Mouse (Mus musculus) testis, adult 2 months (tissue): Measurements from ENCODE around the gene Ak2. TPM values are rescaled to one million over a fixed set of nuclear protein-coding genes. Genes with fewer than 3 reads are reported as not detected.
A peak's percentile ranks its signal among the peaks of the same experiment; 100 is the strongest.

Experiments used
- H3K27ac ChIP-seq: fragments of 200-500 bp; 2 replicates; pipeline ENCODE4 v1.5.1; 2012; ENCODE audit warnings: low read depth, low read length; ENCODE audit not compliant: control insufficient read depth, insufficient read depth
- H3K27me3 ChIP-seq: fragments of 200-500 bp; 2 replicates; pipeline ENCODE4 v1.6.1; 2012; ENCODE audit warnings: mild to moderate bottlenecking, low read length, moderate library complexity; ENCODE audit not compliant: control insufficient read depth, insufficient read depth
- H3K36me3 ChIP-seq: fragments of 200-500 bp; 2 replicates; pipeline ENCODE4 v1.6.1; 2012; ENCODE audit warnings: mild to moderate bottlenecking, low read length; ENCODE audit not compliant: control insufficient read depth, insufficient read depth
- H3K4me1 ChIP-seq: fragments of 200-500 bp; 2 replicates; pipeline ENCODE4 v1.6.1; 2012; ENCODE audit warnings: low read length; ENCODE audit not compliant: control insufficient read depth, insufficient read depth
- H3K4me3 ChIP-seq: fragments of 200-500 bp; 2 replicates; pipeline ENCODE4 v1.5.1; 2012; ENCODE audit warnings: low read depth, mild to moderate bottlenecking, low read length, moderate library complexity, mixed read lengths; ENCODE audit not compliant: control insufficient read depth
- CTCF ChIP-seq: fragments of 200-500 bp; IDR thresholded peaks from 2 replicates; pipeline ENCODE4 v1.5.1; 2012; ENCODE audit warnings: low read depth, mild to moderate bottlenecking, inconsistent platforms, low read length, moderate library complexity; ENCODE audit not compliant: control insufficient read depth, insufficient read depth, insufficient replicate concordance
- POLR2A ChIP-seq: fragments of 200-500 bp; IDR thresholded peaks from 2 replicates; pipeline ENCODE4 v1.6.1; 2012; ENCODE audit warnings: low read depth, mild to moderate bottlenecking, inconsistent platforms, low read length, moderate library complexity; ENCODE audit not compliant: control insufficient read depth
- polyA plus RNA-seq: library from polyadenylated mRNA; depleted of rRNA; stranded (reverse); fragments of >200 nt; gene quantifications from 2 replicates; pipeline ENCODE4 v1.2.3, GENCODE M21; 2012

Ak2 gene
- polyA plus RNA-seq, 1 experiment, result 98.0 TPM

DNA sequence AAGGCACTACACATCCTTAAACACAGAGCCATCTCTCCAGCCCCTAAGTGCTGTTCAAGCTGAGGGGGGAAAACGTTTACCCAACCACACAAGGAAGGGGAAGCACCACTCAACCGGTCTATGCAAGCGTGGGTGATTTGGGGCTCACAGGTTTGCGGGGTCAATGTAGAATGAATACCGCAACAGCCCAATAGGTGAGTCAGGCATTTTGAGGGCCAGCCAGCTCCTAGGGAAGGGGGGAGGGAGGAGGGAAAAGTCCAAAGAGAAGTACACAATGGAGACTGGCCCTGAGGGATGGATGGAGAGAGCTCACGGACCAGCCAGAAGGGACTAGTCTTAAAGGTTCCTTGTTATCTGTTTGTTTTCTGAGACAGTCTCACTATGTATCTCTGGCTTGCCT lies 32.1 kb downstream of the Ak2 start:
- Histone ChIP-seq H3K36me3 (no peaks in the 10 kb centered on the region), H3K27me3 (no peaks in the 10 kb centered on the region), H3K27ac (no peak overlapping the region), H3K4me1 (peaks cover 2% of the 10 kb centered on the region; the same call in 1 of the 2 replicates), H3K4me3 (no peak overlapping the region)
- TF ChIP-seq POLR2A (no peak), CTCF (no peak)

GRCm38 (mm10) chr4:129024775-129025174 lies 33.0 kb downstream of the Ak2 start:
- H3K36me3 ChIP-seq, result no peaks in the 10 kb centered on the region
- H3K4me3 ChIP-seq, result no peak overlapping the region
- no peaks in the 10 kb centered on the region for H3K27me3 ChIP-seq
- H3K27ac ChIP-seq, result no peak overlapping the region
- TF ChIP-seq POLR2A (no peak), CTCF (no peak)
- peaks cover 2% of the 10 kb centered on the region; the same call in 1 of the 2 replicates for H3K4me1 ChIP-seq

- no peaks in the 10 kb centered on the region for H3K36me3 ChIP-seq
- no peak overlapping the region for H3K27ac ChIP-seq
- H3K4me1 ChIP-seq, result peaks cover 2% of the 10 kb centered on the region; the same call in 1 of the 2 replicates
- H3K27me3 ChIP-seq, result no peaks in the 10 kb centered on the region
- no peak overlapping the region for H3K4me3 ChIP-seq
- TF ChIP-seq CTCF, result no peak
These were observed 33.9 kb downstream of the Ak2 start for GRCm38 (mm10) chr4:129025707-129026106.

- Histone ChIP-seq H3K27ac (no peak overlapping the region), H3K27me3 (no peaks in the 10 kb centered on the region), H3K36me3 (no peaks in the 10 kb centered on the region), H3K4me3 (no peak overlapping the region), H3K4me1 (peaks cover 13% of the 10 kb centered on the region)
- TF ChIP-seq POLR2A (no peak), CTCF (no peak)
These were observed 39.0 kb downstream of the Ak2 start for GRCm38 (mm10) chr4:129030746-129031145.

DNA sequence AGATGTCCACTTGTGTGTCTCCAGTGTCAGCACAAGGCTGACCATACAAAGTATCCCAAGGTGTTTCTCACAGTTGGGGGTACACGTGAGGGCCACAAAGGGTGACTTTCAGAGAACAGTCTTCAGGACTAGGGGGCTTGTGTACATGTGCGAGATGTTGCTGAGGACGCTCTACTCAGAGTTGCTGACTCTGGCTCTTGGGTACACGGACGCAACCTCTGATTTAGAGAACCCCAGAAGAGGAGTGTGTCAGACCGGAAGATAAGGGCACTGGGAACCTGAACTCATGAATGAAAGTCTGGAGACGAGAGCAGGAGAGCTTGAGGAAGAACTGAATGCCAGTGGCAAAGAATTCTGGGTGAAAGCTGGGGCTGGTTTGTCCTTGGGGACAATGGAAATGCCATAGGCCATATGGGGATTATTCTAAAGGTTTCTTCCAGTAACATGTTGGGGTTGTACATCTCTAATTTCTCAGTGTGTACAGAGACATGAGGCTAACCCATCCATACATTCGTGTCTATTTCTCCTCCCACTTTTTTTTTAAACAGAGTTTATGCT lies 39.7 kb downstream of the Ak2 start:
- peaks cover 15% of the 10 kb centered on the region for H3K4me1 ChIP-seq
- H3K4me3 ChIP-seq, result no peak overlapping the region
- no peak overlapping the region for H3K27ac ChIP-seq
- no peaks in the 10 kb centered on the region for H3K27me3 ChIP-seq
- H3K36me3 ChIP-seq, result no peaks in the 10 kb centered on the region
- TF ChIP-seq CTCF, result no peak
- TF ChIP-seq POLR2A, result no peak

DNA sequence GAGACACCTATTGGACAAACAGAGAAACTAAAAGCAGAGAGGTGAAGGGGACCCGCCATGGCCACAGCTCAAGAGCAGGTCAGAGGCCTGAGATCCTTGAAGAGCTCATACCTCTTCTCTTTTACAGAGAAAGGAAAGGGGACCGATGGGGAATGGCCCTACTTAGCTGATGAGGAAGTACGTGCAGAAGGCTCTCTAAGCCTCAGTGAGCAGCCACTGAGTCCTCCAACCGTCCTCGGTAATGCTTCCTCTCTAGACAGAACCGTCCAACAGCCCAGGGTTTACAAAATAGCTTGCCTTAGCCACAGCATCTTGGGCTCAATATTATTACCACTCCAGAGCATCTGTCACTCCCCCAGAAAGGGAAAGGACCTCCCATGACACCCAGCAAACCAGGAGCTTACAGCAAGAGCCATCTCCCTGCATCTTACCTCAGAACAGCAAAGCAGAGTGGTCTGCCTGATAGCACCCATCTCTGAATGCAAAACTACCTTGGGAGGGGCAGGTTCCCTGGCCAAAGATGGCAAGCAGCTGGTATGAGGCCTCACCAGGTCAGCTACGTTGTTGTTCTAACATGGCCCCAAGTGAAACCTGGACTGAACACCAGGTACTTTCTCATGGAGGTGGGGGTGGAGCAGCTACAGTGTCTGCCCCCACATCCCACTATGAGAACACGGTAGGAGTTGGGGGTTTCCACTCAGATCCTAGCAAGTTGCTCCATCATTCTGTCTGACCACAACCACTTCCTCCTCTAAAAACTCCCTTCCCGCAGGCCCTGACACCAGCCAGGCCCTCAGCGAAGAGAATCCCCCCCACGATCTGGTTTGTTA lies 40.6 kb downstream of the Ak2 start:
- H3K4me3 ChIP-seq, result no peak overlapping the region
- no peaks in the 10 kb centered on the region for H3K36me3 ChIP-seq
- no peak for TF ChIP-seq CTCF
- TF ChIP-seq POLR2A, result no peak
- peaks cover 15% of the 10 kb centered on the region for H3K4me1 ChIP-seq
- H3K27ac ChIP-seq, result peak overlapping the region; percentile 47
- no peaks in the 10 kb centered on the region for H3K27me3 ChIP-seq

- Histone ChIP-seq H3K27me3 (no peaks in the 10 kb centered on the region), H3K36me3 (no peaks in the 10 kb centered on the region), H3K4me1 (peaks cover 15% of the 10 kb centered on the region), H3K27ac (no peak overlapping the region), H3K4me3 (no peak overlapping the region)
- TF ChIP-seq CTCF, result no peak
- no peak for TF ChIP-seq POLR2A
These were observed 41.5 kb downstream of the Ak2 start for GRCm38 (mm10) chr4:129032963-129033951.
